Mouse (Mus musculus) frontal cortex, adult 2 months (tissue): ENCODE results near the gene Col9a1. TPM values are rescaled to one million over a fixed set of nuclear protein-coding genes. Genes with fewer than 3 reads are reported as not detected.

Source experiments
- DNase-seq, 2 experiments: peaks; one replicate each; pipeline ENCODE4 v3.0.0; 2022; ENCODE audit warnings: low spot score in 1 of 2; ENCODE audit errors: extremely low spot score in 1 of 2
- polyA plus RNA-seq: library from polyadenylated mRNA; depleted of rRNA; stranded (reverse); fragments of >200 nt; gene quantifications from 2 replicates; pipeline ENCODE4 v1.2.3, GENCODE M21; 2012; rRNA removed

The Col9a1 gene
- 0.90 and 1.2 TPM in 2 replicates for polyA plus RNA-seq

GRCm38 (mm10) chr1:24177224-24177851 is at the start of gene Col9a1:
TSS of gene Col9a1 (plus strand) at chr1:24177610.
- DNase-seq: no peak

- no peak for DNase-seq
These were observed 49.5 kb upstream of the Col9a1 start for GRCm38 (mm10) chr1:24127866-24128265.

GRCm38 (mm10) chr1:24133853-24134252 is 43.6 kb upstream of the Col9a1 start:
- no peak for DNase-seq

GRCm38 (mm10) chr1:24134792-24135191 is 42.6 kb upstream of the Col9a1 start:
- DNase-seq: peak in 1 of 2 experiments; percentile 33

- peak; percentile 28 to 86 for DNase-seq
These were observed 40.3 kb upstream of the Col9a1 start for GRCm38 (mm10) chr1:24137133-24137532.

GRCm38 (mm10) chr1:24140555-24140954 is 36.9 kb upstream of the Col9a1 start:
- DNase-seq: no peak

- DNase-seq: no peak
These were observed 33.9 kb upstream of the Col9a1 start for GRCm38 (mm10) chr1:24143504-24143903.

- no peak for DNase-seq
These were observed 19.7 kb upstream of the Col9a1 start for GRCm38 (mm10) chr1:24157751-24158150.

GRCm38 (mm10) chr1:24169410-24169809 is 8.0 kb upstream of the Col9a1 start:
- DNase-seq: no peak

- DNase-seq: peak; percentile 21 to 84
These were observed 6.1 kb upstream of the Col9a1 start for GRCm38 (mm10) chr1:24171205-24171866.

- DNase-seq: no peak
These were observed 5.5 kb upstream of the Col9a1 start for GRCm38 (mm10) chr1:24171898-24172297.

GRCm38 (mm10) chr1:24172656-24173055 is 4.8 kb upstream of the Col9a1 start:
- peak in 1 of 2 experiments; percentile 10 for DNase-seq

- no peak for DNase-seq
These were observed 1.6 kb upstream of the Col9a1 start for GRCm38 (mm10) chr1:24175761-24176160.

- DNase-seq: no peak
These were observed 2.4 kb downstream of the Col9a1 start for GRCm38 (mm10) chr1:24179856-24180255.

GRCm38 (mm10) chr1:24184981-24185380 is 7.6 kb downstream of the Col9a1 start:
- DNase-seq: peak in 1 of 2 experiments; percentile 13

GRCm38 (mm10) chr1:24186964-24187363 is 9.6 kb downstream of the Col9a1 start:
- DNase-seq: no peak

- DNase-seq: no peak
These were observed 14.3 kb downstream of the Col9a1 start for GRCm38 (mm10) chr1:24191668-24192067.

GRCm38 (mm10) chr1:24194111-24194510 is 16.7 kb downstream of the Col9a1 start:
- DNase-seq: no peak

- no peak for DNase-seq
These were observed 17.8 kb downstream of the Col9a1 start for GRCm38 (mm10) chr1:24195070-24195840.

GRCm38 (mm10) chr1:24195951-24196517 is 18.6 kb downstream of the Col9a1 start:
- DNase-seq: no peak
